Mouse (Mus musculus) 416B (cell line): Measurements from ENCODE around the gene Tmem86a.

Experiments used
- DNase-seq: peaks from one replicate; pipeline ENCODE4 v3.0.0; 2011; ENCODE audit warnings: low read depth

Tmem86a gene

GRCm38 (mm10) chr7:47076193-47076592 is 25.8 kb downstream of the Tmem86a start:
- DNase-seq = no peak

- DNase-seq = no peak
Measured at GRCm38 (mm10) chr7:47076729-47077128, 26.3 kb downstream of the Tmem86a start.

GRCm38 (mm10) chr7:47077451-47077850 is 27.1 kb downstream of the Tmem86a start:
- peak; percentile 56 for DNase-seq

- peak; percentile 48 for DNase-seq
Measured at GRCm38 (mm10) chr7:47080868-47081267, 30.5 kb downstream of the Tmem86a start.

- peak; percentile 71 for DNase-seq
Measured at GRCm38 (mm10) chr7:47081277-47081676, 30.9 kb downstream of the Tmem86a start.

GRCm38 (mm10) chr7:47085075-47085474 is 34.7 kb downstream of the Tmem86a start:
- DNase-seq = no peak

GRCm38 (mm10) chr7:47093935-47094334 is 43.5 kb downstream of the Tmem86a start:
- DNase-seq = no peak

GRCm38 (mm10) chr7:47094969-47095368 is 44.6 kb downstream of the Tmem86a start:
- DNase-seq = peak; percentile 48

GRCm38 (mm10) chr7:47098044-47098443 is 47.6 kb downstream of the Tmem86a start:
- DNase-seq = peak; percentile 78

- DNase-seq = no peak
Measured at GRCm38 (mm10) chr7:47099306-47099705, 48.9 kb downstream of the Tmem86a start.

GRCm38 (mm10) chr7:47100615-47101014 is 50.2 kb downstream of the Tmem86a start:
- DNase-seq = no peak

GRCm38 (mm10) chr7:47102970-47103369 is 52.6 kb downstream of the Tmem86a start:
- DNase-seq = peak; percentile 69

- DNase-seq = peak; percentile 97
Measured at GRCm38 (mm10) chr7:47103671-47104414, 53.4 kb downstream of the Tmem86a start.
